Mouse (Mus musculus) heart, adult 2 months (tissue): ENCODE results near the gene Mageh1.

Experiments
- CTCF ChIP-seq: fragments of 200-600 bp; IDR thresholded peaks from 2 replicates; pipeline ENCODE4 v1.8.1; 2022; ENCODE audit warnings: antibody characterized with exemption, mild to moderate bottlenecking, moderate library complexity
- EP300 ChIP-seq: fragments of 200-500 bp; IDR thresholded peaks from 2 replicates; pipeline ENCODE4 v1.6.1; 2011; ENCODE audit warnings: low read depth, low read length, control low read depth; ENCODE audit not compliant: insufficient read depth
- POLR2A ChIP-seq: fragments of 200-500 bp; IDR thresholded peaks from 2 replicates; pipeline ENCODE4 v1.6.1; 2011; ENCODE audit warnings: mild to moderate bottlenecking, low read depth, low read length, control low read depth; ENCODE audit not compliant: insufficient read depth

- TF ChIP-seq CTCF (no peak), POLR2A (no peak), EP300 (no peak)
Measured at GRCm38 (mm10) chrX:153007685-153008047, 29.7 kb downstream of the Mageh1 start.
